Mouse (Mus musculus): Measurements from ENCODE around the gene Pacrg.
A peak's percentile ranks its signal among the peaks of the same experiment; 100 is the strongest.

Pacrg gene

DNA sequence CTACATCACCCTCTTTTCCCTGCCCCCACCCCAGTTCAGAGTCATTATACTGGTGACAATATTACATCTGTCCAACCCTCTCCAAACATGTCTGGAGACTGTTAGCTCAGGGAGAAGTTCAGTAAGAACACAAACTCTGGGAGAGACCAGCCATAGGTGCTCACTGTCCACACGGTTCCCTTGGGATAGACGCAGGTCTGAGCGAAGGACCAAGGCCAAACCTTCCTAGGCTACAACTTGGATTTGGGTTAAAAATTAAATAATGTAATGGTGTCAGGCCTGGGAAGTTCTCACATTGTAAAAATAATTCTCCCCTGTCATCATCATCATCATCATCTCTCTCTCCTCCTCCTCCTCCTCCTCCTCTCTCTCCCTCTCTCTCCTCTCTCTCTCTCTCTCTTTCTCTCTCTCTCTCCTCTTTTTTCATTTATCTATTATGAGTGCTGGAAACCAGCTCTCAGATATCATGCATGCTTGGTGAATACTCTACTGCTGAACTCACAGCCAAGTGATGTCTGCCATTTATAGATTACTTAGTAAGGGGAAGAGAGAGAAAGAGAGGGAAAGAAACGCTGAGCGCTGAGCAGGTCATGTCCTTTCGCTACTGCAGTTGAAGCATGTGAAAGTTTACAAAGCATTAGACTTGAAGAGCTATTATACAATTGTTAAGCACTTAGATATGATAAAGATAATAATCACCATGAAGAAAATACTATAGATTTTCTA is 215.2 kb downstream of the Pacrg start:
- DNase-seq (ENCODE audit: low read depth): no peak

DNA sequence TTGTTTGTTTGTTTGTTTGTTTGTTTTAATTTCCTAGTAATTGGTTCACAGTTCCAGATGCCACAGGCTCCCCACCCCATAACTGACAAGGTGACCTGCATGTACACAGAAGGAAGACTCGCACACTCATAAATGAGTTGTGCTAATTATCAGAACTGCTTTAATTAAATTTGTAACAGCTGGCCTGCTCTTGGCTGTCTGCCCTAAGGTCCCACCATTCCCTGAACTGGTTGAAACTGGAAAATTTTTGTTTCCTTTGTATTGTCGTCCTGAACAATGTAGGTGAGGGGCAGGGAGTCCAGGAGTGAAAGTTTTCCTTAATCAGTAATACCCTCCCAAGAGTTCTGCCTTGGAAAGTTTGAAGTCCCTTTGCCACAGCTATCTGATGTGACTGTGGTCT is 219.5 kb downstream of the Pacrg start:
- no peak for DNase-seq (ENCODE audit: low read depth)

DNA sequence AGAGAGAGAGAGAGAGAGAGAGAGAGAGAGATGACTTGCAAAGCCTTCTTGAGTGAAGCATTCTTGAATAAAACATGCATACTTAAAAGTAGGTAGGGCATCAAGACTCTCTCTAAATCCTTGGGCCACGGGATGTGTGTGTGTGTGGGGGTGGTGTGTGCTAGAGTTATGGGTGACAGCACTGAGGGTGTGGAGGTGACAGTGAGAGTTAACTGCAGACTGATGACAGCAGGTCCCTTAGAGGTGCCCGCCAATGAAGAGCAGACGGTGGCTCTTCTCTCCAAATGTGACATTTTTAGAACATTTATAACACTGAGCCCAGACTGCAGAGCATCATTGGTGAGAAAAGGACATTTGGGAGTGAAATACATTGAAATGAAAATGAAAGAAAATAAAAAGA is 220.2 kb downstream of the Pacrg start:
- no peak for DNase-seq (ENCODE audit: low read depth)

DNA sequence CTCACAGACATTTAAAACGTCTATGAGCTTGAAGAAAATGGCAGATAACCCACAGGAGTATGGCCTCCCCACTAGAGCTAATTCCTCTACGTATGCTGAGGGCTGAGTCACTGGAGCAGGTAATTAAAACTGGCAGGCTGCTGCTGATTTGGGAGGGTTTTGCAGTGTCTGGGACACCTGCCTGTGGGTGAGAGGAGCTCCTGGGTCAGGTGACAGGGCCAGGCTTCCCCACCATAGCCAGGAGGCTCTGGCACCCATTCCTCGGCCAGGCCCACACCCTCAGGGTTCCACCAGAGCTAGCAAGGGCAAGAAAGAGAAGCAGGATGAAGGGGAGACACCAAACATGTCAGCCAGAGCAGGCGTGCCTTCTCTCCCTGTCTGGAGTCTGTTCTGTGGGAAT is 222.5 kb downstream of the Pacrg start:
- no peak for DNase-seq (ENCODE audit: low read depth)

DNA sequence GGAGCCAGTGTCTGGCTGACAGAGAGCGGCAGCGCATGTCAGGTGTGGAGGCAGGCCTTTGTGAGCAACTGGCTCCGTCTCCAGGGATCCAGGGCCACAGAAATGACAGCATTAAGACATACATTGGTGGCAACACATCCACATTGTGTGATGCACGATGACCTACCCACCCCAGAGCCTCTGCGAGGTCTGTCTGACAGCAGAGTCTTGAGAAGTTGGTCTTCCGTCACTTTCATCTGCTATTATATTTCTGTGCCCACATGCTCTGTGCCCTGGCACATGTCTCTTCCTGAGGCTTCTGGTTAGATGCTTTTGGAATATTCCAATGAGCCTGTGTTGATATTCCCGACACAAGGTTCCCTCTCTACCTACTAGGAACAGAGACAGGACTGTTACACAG is 224.5 kb downstream of the Pacrg start:
- DNase-seq (ENCODE audit: low read depth): no peak

DNA sequence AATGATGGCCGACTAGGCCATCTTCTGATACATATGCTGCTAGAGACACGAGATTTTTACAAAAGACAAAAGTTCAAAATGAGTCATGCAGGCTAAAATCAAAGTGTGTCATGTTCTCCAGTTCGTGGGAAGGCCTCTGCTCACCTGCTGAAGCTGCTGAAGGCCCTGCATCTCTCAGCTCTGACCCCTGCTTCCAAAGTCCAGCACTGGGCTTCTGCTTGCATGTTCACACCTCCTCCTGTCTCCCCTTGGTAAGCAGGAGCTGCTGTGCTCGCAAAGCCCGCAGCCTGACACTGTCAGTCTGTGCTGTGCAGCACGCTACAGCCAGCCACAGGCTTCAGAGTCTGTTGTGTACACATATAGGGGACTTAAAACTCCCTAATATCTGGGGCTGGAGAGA is 225.4 kb downstream of the Pacrg start:
- no peak for DNase-seq (ENCODE audit: low read depth)

DNA sequence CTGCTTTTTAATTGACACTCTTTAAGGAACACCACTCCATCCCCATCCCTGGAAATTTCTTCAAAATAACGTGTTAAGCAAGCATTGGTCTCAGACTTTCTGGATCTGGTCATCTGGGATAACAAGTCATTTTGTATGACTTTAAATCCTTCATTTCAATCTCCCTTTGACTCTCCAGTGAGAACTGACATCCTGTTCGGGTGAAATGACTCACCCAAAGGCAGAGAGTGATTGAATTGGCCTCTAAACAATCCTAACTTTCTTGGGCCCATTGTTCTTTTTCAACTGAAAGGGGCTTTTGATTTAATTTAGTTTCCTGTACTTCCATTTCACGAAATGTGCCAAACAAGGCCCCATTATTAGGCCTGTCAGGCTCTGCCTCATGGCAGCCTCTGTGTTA is 228.5 kb downstream of the Pacrg start:
- DNase-seq (ENCODE audit: low read depth): peak; percentile 17

DNA sequence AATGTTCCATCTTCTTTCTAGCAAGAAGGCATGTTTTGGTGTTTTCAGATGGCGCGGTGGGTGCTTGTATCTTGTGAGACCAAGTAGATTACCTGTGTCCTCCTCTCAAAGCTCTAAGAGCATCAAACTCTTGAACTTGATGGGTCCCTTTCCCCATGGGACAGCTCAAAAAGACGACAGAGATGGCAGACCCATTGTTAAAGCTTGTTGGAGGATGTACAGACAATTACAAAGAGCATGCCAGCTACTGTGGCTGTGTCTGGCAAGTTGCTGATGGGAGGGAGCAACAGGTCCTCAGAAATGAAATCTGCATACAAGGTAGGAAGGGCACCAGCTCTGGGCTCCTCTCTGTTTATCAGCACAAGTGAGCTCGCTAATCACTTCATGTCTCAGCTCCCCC is 232.0 kb downstream of the Pacrg start:
- DNase-seq (ENCODE audit: low read depth): no peak

DNA sequence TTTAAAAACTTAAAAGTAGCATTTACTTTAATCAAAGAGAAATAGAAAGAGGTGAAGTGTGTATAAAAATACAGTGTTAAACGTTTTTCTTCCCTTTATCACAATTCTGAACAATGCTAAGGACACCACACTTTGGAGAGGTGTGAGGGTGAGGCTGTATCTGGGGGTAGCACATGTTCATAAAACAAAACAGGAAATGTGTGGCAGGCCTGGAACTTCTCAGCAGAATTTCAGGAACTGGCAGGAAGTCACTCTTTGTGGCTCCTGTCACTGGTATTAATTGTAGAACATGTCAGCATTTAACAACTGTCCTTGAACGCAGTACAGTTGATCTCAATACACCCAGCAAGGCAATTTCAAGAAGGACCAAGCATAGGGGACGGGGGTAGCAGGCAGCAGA is 234.0 kb downstream of the Pacrg start:
- DNase-seq (ENCODE audit: low read depth): no peak

DNA sequence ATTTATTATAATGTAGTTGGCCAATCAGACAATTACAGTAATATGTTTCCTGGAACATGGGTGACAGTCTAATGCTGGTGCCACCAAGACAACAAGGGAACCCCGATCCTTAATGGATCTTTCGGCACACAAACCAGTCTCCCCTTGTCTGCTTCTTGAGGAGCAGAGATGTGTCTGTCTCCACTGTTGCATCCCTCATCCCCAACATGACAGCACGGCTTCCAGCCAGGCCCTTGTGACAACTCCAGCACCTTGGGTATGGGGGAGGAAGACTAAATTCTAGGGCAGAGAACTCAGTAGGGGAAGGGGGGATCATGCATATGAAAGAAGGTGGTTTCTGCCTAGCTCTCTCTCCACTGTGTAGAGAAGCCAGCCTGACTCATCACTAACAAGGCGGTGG is 242.4 kb downstream of the Pacrg start:
- no peak for DNase-seq (ENCODE audit: low read depth)

DNA sequence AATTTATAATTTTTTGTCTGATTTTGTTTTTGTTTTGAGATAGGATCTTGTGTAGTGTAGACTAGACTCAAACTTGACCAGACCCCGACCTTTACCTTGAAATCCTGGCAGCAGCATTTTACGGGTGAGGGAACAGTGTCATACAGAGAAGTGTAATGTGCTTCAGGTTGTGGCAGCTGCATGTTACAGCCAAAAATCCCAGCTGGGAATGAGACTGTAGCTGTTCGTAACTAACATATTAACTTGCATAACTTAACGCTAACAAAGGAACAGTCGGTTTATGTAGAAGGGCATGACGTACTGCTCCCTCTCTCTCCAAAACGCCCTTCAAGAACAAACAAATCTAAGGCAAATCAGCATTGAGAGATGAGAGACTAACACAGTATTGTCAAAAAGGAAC is 250.5 kb downstream of the Pacrg start:
- no peak for DNase-seq (ENCODE audit: low read depth)

DNA sequence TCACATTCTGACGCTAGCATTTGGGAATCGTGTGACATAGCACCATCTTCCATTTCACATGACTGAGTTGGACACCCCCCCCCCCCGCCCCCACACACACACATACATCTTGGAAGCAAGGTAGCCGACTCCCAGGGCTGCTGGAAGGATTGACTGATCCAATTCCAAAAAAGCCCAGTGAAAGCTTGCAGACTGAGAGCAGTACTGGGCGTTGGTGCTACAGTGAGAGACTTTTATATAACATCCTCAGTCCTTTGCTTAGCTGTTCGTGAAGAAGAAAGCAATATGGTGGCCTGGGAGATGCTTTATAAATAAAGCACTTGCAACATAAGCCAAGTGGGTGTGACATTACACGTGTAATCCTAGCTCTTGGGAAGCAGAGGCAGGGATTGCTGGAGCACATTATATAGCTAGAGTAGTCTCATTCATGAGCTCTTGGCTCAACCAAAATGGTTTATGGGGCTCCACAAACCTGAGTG is 251.2 kb downstream of the Pacrg start:
- no peak for DNase-seq (ENCODE audit: low read depth)

DNA sequence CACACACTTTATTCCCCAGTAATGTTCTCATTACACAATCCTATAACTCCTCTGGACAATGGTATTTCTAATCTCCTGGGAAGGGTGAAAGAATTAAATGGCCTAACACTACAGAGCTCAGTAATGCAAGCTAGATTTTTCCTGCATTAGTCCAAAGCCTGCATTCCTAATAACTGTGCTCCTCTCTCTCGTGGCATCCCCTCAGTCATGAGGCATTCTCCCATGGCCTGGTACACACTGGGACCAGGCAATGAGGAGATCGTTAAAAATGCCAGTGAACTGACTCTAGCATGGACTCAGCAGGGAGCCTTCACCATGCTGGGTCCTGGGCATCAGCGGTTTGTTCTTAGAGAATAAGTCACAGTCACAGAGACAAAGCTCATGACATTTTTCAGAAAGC is 256.8 kb downstream of the Pacrg start:
- DNase-seq (ENCODE audit: low read depth): peak; percentile 9

DNA sequence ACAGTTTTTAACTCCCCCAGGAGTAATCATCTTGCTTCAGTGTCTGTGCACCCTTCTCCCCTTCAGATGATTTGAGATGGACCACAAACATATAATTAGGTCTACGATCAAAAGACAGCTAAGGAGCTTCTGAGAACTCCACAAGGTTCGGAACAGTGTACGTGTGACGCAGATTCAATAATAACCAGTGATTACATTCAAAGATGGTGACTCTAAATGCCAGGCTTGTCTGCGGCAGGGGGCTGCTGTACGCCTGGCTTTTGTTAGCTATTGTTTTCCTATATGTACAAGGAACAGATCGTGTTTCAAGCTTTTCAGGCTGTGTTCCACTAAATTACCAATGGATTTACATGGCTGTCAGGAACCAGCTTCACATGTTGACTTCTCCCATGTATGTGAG is 264.8 kb downstream of the Pacrg start:
- DNase-seq (ENCODE audit: low read depth): no peak

DNA sequence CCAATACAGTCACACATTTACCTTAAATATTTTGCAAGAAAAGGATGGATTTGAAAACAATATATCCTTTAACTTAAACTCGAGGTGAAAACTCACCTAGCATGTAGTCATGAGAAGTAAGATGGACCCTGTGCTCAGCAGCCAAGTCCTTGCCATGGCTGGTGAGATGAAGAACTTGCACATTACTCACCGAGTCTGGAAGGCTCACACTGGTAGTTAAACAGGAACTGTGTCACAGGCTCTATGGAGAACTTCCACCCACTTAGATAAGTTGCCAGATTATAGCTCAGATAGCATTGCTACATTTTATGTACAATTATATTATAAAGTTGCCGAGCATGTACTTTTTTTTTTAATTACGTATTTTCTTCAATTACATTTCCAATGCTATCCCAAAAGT is 267.7 kb downstream of the Pacrg start:
- no peak for DNase-seq (ENCODE audit: low read depth)

DNA sequence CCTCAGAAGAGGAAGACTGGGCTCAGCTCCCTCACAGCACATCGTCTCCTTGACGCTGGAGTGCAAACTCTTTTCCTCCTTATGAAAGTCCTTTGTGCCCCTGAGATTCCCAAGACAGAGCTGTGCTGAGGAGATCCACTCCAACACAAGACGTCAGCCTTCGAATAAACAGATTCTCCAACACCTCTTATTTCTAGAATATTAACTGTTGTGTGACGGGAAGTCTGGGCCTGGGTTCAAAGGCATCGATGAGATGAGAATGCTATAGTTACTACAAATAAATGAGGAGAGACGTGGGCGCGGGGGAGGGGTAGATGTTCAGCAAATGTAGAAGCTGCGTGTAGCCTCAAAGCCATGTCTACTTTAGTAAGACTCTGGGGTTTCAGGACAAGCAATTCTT is 270.8 kb downstream of the Pacrg start:
- no peak for DNase-seq (ENCODE audit: low read depth)

DNA sequence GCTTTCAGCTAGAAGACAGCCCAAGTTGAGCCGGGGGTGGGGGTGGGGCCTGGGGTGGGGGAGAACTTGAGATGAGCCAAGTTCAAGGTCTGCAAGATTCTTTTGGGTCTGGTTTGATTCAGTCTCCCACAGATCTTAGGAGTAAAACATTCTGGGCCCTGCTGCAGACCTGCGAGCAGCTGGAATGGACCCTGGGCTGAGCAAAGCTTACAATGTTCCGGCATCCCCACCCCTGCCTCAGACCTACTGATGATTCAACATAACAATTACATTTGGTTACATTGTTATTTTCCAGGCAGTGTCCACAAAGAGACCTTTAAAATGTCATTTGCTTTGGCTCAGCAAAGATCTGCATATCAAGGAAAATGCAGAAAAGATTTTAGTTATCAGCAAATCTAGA is 272.7 kb downstream of the Pacrg start:
- no peak for DNase-seq (ENCODE audit: low read depth)

DNA sequence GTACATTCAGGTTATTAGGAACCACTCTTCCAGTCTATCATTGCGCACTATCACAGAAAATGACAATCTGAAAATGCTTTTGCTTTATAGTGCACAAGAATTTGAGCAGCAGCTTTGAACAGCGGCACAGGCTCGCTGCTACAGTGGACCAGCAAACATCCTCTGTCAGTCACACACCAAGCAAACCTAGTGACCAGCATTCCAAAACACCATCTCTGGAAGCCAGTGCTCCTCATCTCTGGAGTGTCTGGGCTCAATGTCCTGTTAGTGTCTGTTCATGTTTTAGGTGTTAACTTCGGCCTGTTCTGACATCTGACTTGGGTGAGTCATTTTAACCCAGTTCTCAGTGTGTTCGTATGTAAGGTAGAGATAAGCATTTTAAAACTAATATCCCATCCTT is 275.9 kb downstream of the Pacrg start:
- no peak for DNase-seq (ENCODE audit: low read depth)

DNA sequence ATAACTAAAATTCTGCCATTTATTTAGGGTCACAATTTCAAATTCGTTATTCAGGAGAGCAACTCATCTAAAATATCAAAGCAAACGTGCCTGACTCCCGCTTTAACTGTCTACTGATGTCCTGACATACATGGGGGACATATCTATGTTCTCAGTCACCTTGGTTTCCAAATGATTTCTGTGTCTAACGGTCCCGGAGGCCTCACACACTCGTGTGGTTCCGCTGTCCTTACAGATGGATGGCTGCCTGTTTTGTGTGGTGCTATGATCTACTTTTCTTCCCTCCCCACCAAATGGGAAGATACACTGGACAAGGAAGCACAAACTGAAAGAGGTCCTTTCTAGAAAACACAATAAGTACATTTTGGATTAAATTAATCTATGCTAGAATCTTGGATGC is 277.2 kb downstream of the Pacrg start:
- no peak for DNase-seq (ENCODE audit: low read depth)

DNA sequence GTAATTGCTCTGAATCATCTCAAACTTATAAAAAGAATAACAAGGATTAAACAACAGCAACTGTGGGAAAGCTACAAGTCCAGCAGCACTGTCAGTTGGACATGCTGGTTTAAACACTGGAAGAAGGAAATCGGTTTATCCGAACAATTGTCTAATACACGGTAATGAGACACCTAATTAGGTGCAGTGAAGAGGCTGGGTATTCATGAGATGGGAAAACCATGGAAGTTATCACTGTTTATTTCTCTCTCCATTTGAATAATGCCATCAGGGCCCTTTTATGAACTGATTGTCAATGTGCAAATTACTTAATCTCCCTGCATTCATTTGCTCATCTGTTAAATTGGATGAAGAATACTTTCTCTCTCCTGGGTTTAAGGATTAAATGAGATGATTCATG is 280.1 kb downstream of the Pacrg start:
- no peak for DNase-seq (ENCODE audit: low read depth)

DNA sequence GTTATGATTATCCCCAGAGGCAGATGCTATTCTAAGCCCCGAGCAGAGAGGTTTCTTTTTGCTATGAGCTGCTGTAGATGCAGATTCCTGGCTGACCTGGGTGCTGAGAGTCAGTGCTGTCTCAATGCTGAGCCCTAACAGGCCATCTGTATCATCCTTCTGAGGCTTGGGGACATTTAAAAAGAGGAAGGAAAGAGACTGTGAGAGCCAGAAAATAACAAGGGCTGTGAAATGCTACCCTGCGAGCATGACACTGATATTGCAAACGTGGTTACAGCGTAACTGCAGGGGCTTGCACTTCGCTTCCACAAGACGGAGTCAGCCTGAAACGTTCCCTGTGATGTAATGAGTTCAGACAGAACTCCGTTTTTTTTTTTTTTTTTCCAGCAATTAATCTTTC is 281.4 kb downstream of the Pacrg start:
- DNase-seq (ENCODE audit: low read depth): no peak

DNA sequence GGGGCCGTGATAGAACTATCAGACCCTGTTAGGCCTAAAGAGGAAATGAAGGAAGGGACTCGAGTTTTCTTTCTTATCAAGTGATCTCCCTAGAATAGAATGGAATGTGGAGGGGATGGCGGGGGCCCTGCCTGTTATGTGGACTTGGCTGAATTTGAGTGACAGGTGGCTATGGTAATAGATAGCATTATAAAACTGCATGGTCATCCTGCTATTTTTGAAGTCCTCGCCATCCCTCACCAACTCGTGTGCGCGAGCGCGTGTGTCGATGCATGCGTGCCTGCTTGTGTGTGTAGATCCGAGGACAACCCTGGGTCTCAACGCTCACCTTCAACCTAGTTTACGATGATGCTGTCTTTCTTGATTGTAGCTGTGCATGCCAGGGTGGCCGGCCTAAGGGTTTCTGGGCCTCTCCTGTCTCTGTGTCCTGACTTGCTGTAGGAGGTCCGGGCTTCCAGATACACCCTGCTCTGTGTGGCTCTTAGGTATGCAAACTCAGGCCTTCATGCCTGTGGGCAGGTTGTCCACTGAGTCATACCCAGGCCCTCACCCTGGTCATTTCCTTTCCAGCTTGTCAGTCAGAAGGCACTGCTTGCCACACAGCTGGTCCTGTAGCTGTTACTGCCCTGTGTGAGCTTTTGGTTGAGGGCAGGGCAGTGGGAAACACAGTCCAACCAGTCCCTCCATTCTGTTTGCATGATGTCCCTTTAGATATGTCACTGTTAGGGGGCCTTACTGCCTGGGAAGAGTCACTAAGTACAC is 287.6 kb downstream of the Pacrg start:
- DNase-seq (ENCODE audit: low read depth): peak; percentile 11

DNA sequence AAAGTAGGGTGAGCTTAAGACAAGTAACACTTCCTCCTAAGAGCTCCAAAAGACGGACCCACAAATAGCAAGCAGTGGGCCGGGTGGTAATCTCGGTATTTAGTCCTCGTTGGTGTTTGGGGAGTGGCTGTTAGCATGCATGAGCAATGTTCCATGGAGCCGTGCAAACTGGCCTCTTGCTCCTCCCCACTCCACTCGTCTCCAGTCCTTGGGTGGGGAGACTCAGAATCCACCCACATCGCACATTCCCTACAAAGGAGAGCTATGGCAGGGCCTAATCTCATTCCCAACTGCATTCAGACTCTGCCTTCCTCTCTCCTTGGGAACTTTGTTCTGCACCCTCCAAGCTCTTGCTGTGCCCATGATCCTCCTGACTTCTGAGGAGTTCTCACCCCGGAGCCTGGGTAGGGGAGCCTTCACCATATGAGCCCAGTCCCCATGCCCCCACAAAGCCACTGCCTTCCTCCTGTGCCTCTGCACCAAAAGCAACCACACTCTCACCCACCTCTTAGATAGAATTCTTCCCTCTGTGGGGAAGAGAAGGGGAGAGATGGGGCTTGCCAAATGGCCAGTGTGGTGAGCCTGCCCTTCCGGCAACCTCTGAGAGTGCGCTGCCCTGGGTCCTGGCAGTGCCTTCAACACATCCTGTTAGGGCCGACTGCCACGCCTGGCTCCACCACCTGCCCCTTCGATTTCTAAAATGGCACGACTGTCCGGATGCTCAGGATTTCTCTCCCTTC is 289.2 kb downstream of the Pacrg start:
- no peak for DNase-seq (ENCODE audit: low read depth)

Data from fibroblast of lung, adult 2 months (primary cell).